Mouse (Mus musculus) liver, adult 2 months (tissue): Measurements from ENCODE around the gene Nhsl1. TPM values are rescaled to one million over a fixed set of nuclear protein-coding genes. Genes with fewer than 3 reads are reported as not detected.

Experiments used
- DNase-seq: peaks from one replicate; pipeline ENCODE4 v3.0.0-alpha.2; 2011; ENCODE audit warnings: low read depth, low spot score; ENCODE audit errors: extremely low read depth
- H3K27ac ChIP-seq: fragments of 200-500 bp; replicated peaks from 2 replicates; pipeline ENCODE4 v1.5.1; 2012; ENCODE audit warnings: low read depth, mild to moderate bottlenecking, control low read depth, inconsistent platforms, low read length; ENCODE audit not compliant: insufficient read depth
- H3K27me3 ChIP-seq: fragments of 200-500 bp; 2 replicates; pipeline ENCODE4 v1.6.1; 2012; ENCODE audit warnings: mild to moderate bottlenecking, moderate library complexity, low read length, inconsistent platforms; ENCODE audit not compliant: control insufficient read depth, insufficient read depth
- H3K36me3 ChIP-seq: fragments of 200-500 bp; 2 replicates; pipeline ENCODE4 v1.6.1; 2012; ENCODE audit warnings: low read length, inconsistent platforms; ENCODE audit not compliant: control insufficient read depth, insufficient read depth
- H3K4me1 ChIP-seq: fragments of 200-500 bp; 2 replicates; pipeline ENCODE4 v1.6.1; 2011; ENCODE audit warnings: low read length; ENCODE audit not compliant: control insufficient read depth, insufficient read depth
- H3K4me3 ChIP-seq: fragments of 200-500 bp; 2 replicates; pipeline ENCODE4 v1.5.1; 2011; ENCODE audit warnings: low read depth, mild to moderate bottlenecking, control low read depth, low read length, moderate library complexity; ENCODE audit not compliant: insufficient read depth
- H3K79me2 ChIP-seq: fragments of 200-500 bp; 2 replicates; pipeline ENCODE4 v1.6.1; 2012; ENCODE audit warnings: inconsistent platforms, mild to moderate bottlenecking, low read length, moderate library complexity; ENCODE audit not compliant: control insufficient read depth, insufficient read depth
- H3K9ac ChIP-seq: fragments of 200-500 bp; 2 replicates; pipeline ENCODE4 v1.6.1; 2012; ENCODE audit warnings: low read depth, mild to moderate bottlenecking, control low read depth, inconsistent platforms, low read length
- CTCF ChIP-seq: fragments of 200-500 bp; IDR thresholded peaks from 2 replicates; pipeline ENCODE4 v1.5.1; 2011; ENCODE audit warnings: low read depth, low read length, control low read depth
- POLR2A ChIP-seq: fragments of 200-500 bp; IDR thresholded peaks from 2 replicates; pipeline ENCODE4 v1.6.1; 2011; ENCODE audit warnings: low read length, control low read depth; ENCODE audit not compliant: insufficient read depth; ENCODE audit errors: extremely low read depth
- WGBS: fragments of 180-500 bp; shearing (Covaris S2); methylation state at CpG from one replicate; pipeline ENCODE4 v1.1.7; 2018; 5-methylcytosine and 5-hydroxymethylcytosine counted together
- polyA plus RNA-seq: library from polyadenylated mRNA; depleted of rRNA; stranded (reverse); fragments of >200 nt; gene quantifications from 2 replicates; pipeline ENCODE4 v1.2.3, GENCODE M21; 2012
- total RNA-seq: library from RNA; depleted of rRNA; stranded (reverse); fragments of >200 nt; gene quantifications from 2 replicates; pipeline ENCODE4 v1.2.3, GENCODE M21; 2014

Nhsl1 gene
- total and polyA plus RNA-seq, 2 experiments, result 2.6 to 2.8 TPM

GRCm38 (mm10) chr10:18484731-18485130 lies 165.9 kb downstream of the Nhsl1 start:
- 93% methylated on average over 5 of the region's 5 CpGs for WGBS
- no peak for DNase-seq
- Histone ChIP-seq H3K27me3 (no peaks in the 10 kb centered on the region), H3K4me3 (no peak overlapping the region), H3K9ac (no peak overlapping the region), H3K79me2 (peaks cover 4% of the 10 kb centered on the region; the same call in 1 of the 2 replicates), H3K36me3 (no peaks in the 10 kb centered on the region), H3K27ac (no peak overlapping the region), H3K4me1 (no peaks in the 10 kb centered on the region)
- TF ChIP-seq POLR2A (no peak), CTCF (no peak)

- Histone ChIP-seq H3K36me3 (no peaks in the 10 kb centered on the region), H3K4me3 (no peak overlapping the region), H3K27me3 (no peaks in the 10 kb centered on the region), H3K27ac (no peak overlapping the region), H3K9ac (no peak overlapping the region), H3K4me1 (no peaks in the 10 kb centered on the region), H3K79me2 (peaks cover 4% of the 10 kb centered on the region; the same call in 1 of the 2 replicates)
- 86% methylated on average over 7 of the region's 7 CpGs for WGBS
- TF ChIP-seq CTCF (no peak), POLR2A (no peak)
- no peak for DNase-seq
Measured at GRCm38 (mm10) chr10:18488239-18488803, 169.5 kb downstream of the Nhsl1 start.

- Histone ChIP-seq H3K27ac (no peak overlapping the region), H3K4me3 (no peak overlapping the region), H3K4me1 (no peaks in the 10 kb centered on the region), H3K36me3 (no peaks in the 10 kb centered on the region), H3K9ac (no peak overlapping the region), H3K27me3 (no peaks in the 10 kb centered on the region), H3K79me2 (peaks cover 4% of the 10 kb centered on the region; the same call in 1 of the 2 replicates)
- WGBS, result 87% methylated on average over 10 of the region's 10 CpGs
- TF ChIP-seq POLR2A, result no peak
- TF ChIP-seq CTCF, result no peak
- no peak for DNase-seq
Measured at GRCm38 (mm10) chr10:18489936-18490335, 171.2 kb downstream of the Nhsl1 start.

- no peak overlapping the region for H3K9ac ChIP-seq
- H3K79me2 ChIP-seq, result no peaks in the 10 kb centered on the region; the same call in 1 of the 2 replicates
- 63% methylated on average over 4 of the region's 4 CpGs for WGBS
Measured at GRCm38 (mm10) chr10:18491952-18492351, 173.2 kb downstream of the Nhsl1 start.

GRCm38 (mm10) chr10:18493010-18493894 lies 174.5 kb downstream of the Nhsl1 start:
- H3K9ac ChIP-seq, result no peak overlapping the region
- H3K36me3 ChIP-seq, result no peaks in the 10 kb centered on the region
- H3K4me3 ChIP-seq, result no peak overlapping the region
- WGBS, result 94% methylated on average over 11 of the region's 11 CpGs
- no peak for DNase-seq
- no peak for TF ChIP-seq CTCF
- TF ChIP-seq POLR2A, result no peak
- no peaks in the 10 kb centered on the region for H3K27me3 ChIP-seq
- H3K27ac ChIP-seq, result no peak overlapping the region
- no peaks in the 10 kb centered on the region for H3K4me1 ChIP-seq
- no peaks in the 10 kb centered on the region; the same call in 1 of the 2 replicates for H3K79me2 ChIP-seq

More at GRCm38 (mm10) chr10:18491952-18492351, 173.2 kb downstream of the Nhsl1 start:
- Histone ChIP-seq H3K27me3 (no peaks in the 10 kb centered on the region), H3K4me1 (no peaks in the 10 kb centered on the region), H3K4me3 (no peak overlapping the region), H3K27ac (no peak overlapping the region), H3K36me3 (no peaks in the 10 kb centered on the region)
- no peak for DNase-seq
- no peak for TF ChIP-seq CTCF
- no peak for TF ChIP-seq POLR2A
